Mouse (Mus musculus) frontal cortex, adult (tissue): ENCODE measurements around the gene Gstm7.

Experiments
- ATAC-seq: cut with Nextera tagmentation; 2 replicates; pipeline ENCODE4 v1.9.2; 2017; ENCODE audit warnings: mild to moderate bottlenecking, moderate library complexity, mixed read lengths; ENCODE audit not compliant: low TSS enrichment

The Gstm7 gene

DNA sequence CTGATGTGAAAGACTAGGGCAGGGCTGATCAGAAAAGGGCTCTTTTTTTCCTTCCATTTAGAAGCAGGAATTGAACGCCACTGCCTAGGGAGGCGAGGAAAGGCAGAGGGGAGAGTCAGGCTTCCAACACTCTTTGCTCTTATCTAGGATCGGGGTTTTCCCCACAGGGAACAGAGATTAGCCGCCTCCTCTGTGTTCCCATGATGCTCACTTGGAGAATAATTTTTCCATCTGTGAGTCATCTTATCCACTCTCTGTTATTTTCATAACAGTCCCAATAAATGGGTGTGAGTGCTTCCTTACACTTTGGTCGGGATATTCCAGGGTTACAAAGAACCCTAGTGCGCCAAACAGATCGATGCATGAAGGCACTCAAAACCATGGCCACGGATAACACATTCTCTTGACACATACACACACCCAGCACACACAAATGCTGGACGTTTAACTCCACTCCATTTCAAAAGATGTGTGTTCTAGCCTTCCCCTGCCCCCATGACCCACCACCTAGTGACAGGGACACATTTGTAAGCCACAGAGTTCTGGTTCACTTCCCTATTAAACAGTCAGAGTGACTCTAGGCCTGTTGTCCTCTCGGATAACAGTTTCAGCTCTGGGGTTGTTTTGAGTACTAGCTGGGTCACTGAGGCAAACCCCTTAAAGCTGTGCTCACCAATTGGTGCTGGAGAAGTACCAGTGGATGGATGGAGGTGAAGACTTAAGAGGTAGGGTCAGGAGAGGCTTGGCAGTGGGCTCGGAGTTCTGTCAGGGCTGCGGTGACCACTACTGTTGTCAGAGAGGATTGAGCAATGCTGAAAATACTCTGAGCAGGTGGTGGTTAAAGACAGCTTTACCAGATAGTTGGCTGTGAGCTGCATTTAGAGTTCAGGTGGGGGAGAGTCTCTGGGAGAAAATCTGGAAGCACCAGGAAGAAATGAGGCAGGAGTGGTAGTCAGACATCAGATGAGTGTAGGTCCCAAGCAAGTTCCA, 53.6 kb downstream of the Gstm7 start:
- ATAC-seq, result no peak

DNA sequence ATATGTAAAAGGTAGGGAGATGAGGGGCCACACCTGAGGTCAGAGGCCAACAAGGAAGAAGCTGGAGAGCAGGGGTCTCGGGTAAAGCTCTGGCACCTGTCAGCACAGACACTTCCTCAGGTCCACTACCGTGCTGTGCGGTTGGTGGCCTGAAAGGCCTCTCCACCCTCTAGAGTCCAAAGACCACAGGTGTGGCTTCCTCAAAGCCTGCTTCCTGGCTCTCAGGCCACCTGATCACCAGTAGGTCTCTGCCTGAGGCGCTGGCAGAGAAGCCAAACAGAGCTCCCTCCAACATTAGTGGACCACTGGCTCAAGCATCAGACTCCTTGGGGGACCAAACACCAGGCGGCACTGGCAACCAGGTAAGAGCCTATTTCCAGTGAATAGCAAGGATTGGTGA, 54.6 kb downstream of the Gstm7 start, which contains the start of gene Eps8l3:
TSS of gene Eps8l3 (plus strand) at position 225 of the 400 bp plus-strand sequence.
- ATAC-seq, result no peak
